Mouse (Mus musculus) intestine, postnatal 0 days (tissue): Measurements from ENCODE around the gene Gm19345. TPM values are rescaled to one million over a fixed set of nuclear protein-coding genes. Genes with fewer than 3 reads are reported as not detected.

ENCODE experiments used
- ATAC-seq: fragments of 200-750 bp; cut with Nextera tagmentation; 2 replicates; pipeline ENCODE4 v1.8.0; 2017; ENCODE audit warnings: mild to moderate bottlenecking, moderate TSS enrichment, moderate library complexity
- H3K27ac ChIP-seq: fragments of 300-500 bp; sonication (generic); 2 replicates; pipeline ENCODE4 v1.5.1; 2014; ENCODE audit warnings: mild to moderate bottlenecking, low read depth, low read length, moderate library complexity
- H3K27me3 ChIP-seq: fragments of 300-500 bp; sonication (generic); replicated peaks from 2 replicates; pipeline ENCODE4 v1.6.1; 2014; ENCODE audit warnings: low read length, mixed read lengths; ENCODE audit not compliant: control insufficient read depth, insufficient read depth
- H3K36me3 ChIP-seq: fragments of 300-500 bp; sonication (generic); 2 replicates; pipeline ENCODE4 v1.6.1; 2014; ENCODE audit warnings: mild to moderate bottlenecking, moderate library complexity; ENCODE audit not compliant: control insufficient read depth, insufficient read depth
- H3K4me1 ChIP-seq: fragments of 300-500 bp; sonication (generic); replicated peaks from 2 replicates; pipeline ENCODE4 v1.6.1; 2014; ENCODE audit warnings: antibody characterized with exemption, low read length, mixed read lengths; ENCODE audit not compliant: control insufficient read depth, insufficient read depth
- H3K4me2 ChIP-seq: fragments of 300-500 bp; sonication (generic); replicated peaks from 2 replicates; pipeline ENCODE4 v1.6.1; 2014; ENCODE audit warnings: low read depth, mild to moderate bottlenecking, moderate library complexity
- H3K4me3 ChIP-seq: fragments of 300-500 bp; sonication (generic); 2 replicates; pipeline ENCODE4 v1.5.1; 2014; ENCODE audit warnings: low read depth, low read length
- H3K9ac ChIP-seq: fragments of 300-500 bp; sonication (generic); 2 replicates; pipeline ENCODE4 v1.6.1; 2014; ENCODE audit warnings: mild to moderate bottlenecking, low read depth, low read length
- H3K9me3 ChIP-seq: fragments of 300-500 bp; sonication (generic); 2 replicates; pipeline ENCODE4 v1.6.1; 2016; ENCODE audit warnings: mixed run types; ENCODE audit not compliant: control insufficient read depth
- CTCF ChIP-seq: sonication (generic); IDR thresholded peaks from 2 replicates; pipeline ENCODE4 v1.5.1; 2016; ENCODE audit warnings: low read depth, mild to moderate bottlenecking, control low read depth, antibody characterized with exemption, moderate library complexity
- WGBS: fragments of 180-500 bp; shearing (Covaris S2); extraction: QIAGEN DNeasy Blood & Tissue Kit; methylation state at CpG from one replicate; pipeline ENCODE4 v1.1.7; 2014; 5-methylcytosine and 5-hydroxymethylcytosine counted together
- polyA plus RNA-seq: library from polyadenylated mRNA; unstranded; fragments of >200 nt; fragmentation: Nextera tagmentation; extraction: Ambion mirVana; gene quantifications from 2 replicates; pipeline ENCODE4 v1.2.1, GENCODE M21; 2015

Gene Gm19345
- polyA plus RNA-seq, 1 experiment from 2014 or later = 0.39 TPM

GRCm38 (mm10) chr7:19818875-19819274, 32.9 kb upstream of the Gm19345 start:
- Histone ChIP-seq H3K27me3 (no peaks in the 10 kb centered on the region), H3K36me3 (peaks cover 13% of the 10 kb centered on the region; the same call in 1 of the 2 replicates), H3K9me3 (no peaks in the 10 kb centered on the region), H3K4me1 (peaks cover 10% of the 10 kb centered on the region; the same call in 1 of the 2 replicates), H3K9ac (no peak overlapping the region), H3K4me3 (no peak overlapping the region), H3K27ac (0 out of 2 replicates have a peak overlapping the region, but pooled peaks have one; percentile 83), H3K4me2 (peak overlapping the region; percentile 21; the same call in 1 of the 2 replicates)
- no peak for TF ChIP-seq CTCF
- no peak for ATAC-seq
- 55% methylated on average over 7 of the region's 7 CpGs for WGBS

GRCm38 (mm10) chr7:19820347-19821048, 31.3 kb upstream of the Gm19345 start:
- Histone ChIP-seq H3K36me3 (no peaks in the 10 kb centered on the region; the same call in 1 of the 2 replicates), H3K27me3 (no peaks in the 10 kb centered on the region), H3K9ac (no peak overlapping the region), H3K4me1 (peaks cover 12% of the 10 kb centered on the region; the same call in 1 of the 2 replicates), H3K4me2 (peak overlapping the region; percentile 98; the same call in 1 of the 2 replicates), H3K27ac (no peak overlapping the region), H3K4me3 (no peak overlapping the region), H3K9me3 (no peaks in the 10 kb centered on the region)
- ATAC-seq = no peak
- peak; percentile 45 for TF ChIP-seq CTCF
- WGBS = 74% methylated on average over 3 of the region's 3 CpGs

GRCm38 (mm10) chr7:19821633-19822032, 30.2 kb upstream of the Gm19345 start:
- Histone ChIP-seq H3K4me2 (peak overlapping the region; percentile 98), H3K9me3 (no peaks in the 10 kb centered on the region), H3K4me1 (peaks cover 12% of the 10 kb centered on the region; the same call in 1 of the 2 replicates), H3K27me3 (no peaks in the 10 kb centered on the region), H3K36me3 (no peaks in the 10 kb centered on the region; the same call in 1 of the 2 replicates), H3K9ac (peak overlapping the region; percentile 75; the same call in 1 of the 2 replicates), H3K4me3 (peak overlapping the region; percentile 71), H3K27ac (peak overlapping the region; percentile 96)
- TF ChIP-seq CTCF = no peak
- WGBS = 74% methylated on average over 7 of the region's 7 CpGs
- no peak for ATAC-seq

GRCm38 (mm10) chr7:19822193-19822592, 29.6 kb upstream of the Gm19345 start:
- Histone ChIP-seq H3K36me3 (no peaks in the 10 kb centered on the region; the same call in 1 of the 2 replicates), H3K27ac (peak overlapping the region; percentile 96), H3K4me2 (peak overlapping the region; percentile 98), H3K4me1 (peaks cover 11% of the 10 kb centered on the region; the same call in 1 of the 2 replicates), H3K9ac (peak overlapping the region; percentile 75), H3K9me3 (no peaks in the 10 kb centered on the region), H3K4me3 (peak overlapping the region; percentile 71), H3K27me3 (no peaks in the 10 kb centered on the region)
- WGBS = 4% methylated on average over 20 of the region's 20 CpGs
- TF ChIP-seq CTCF = no peak
- ATAC-seq = no peak

GRCm38 (mm10) chr7:19822604-19823058, 29.2 kb upstream of the Gm19345 start, which contains the start of gene Bcl3:
Gene Bcl3, minus strand, starts transcription at chr7:19822770.
- 0 out of 2 replicates have a peak, but pooled peaks have one; percentile 1 for ATAC-seq
- no peak for TF ChIP-seq CTCF

More at GRCm38 (mm10) chr7:19822604-19823058, 29.2 kb upstream of the Gm19345 start, which contains the start of gene Bcl3:
- H3K4me2 ChIP-seq = peak within 1 kb of the TSS; percentile 98
- peaks cover 9% of the 10 kb centered on the region; the same call in 1 of the 2 replicates for H3K4me1 ChIP-seq
- H3K9ac ChIP-seq = peak within 1 kb of the TSS; percentile 75
- no peaks in the 10 kb centered on the region for H3K27me3 ChIP-seq
- under 1% methylated on average over 31 of the region's 42 CpGs for WGBS
- no peaks in the 10 kb centered on the region; the same call in 1 of the 2 replicates for H3K36me3 ChIP-seq
- peak within 1 kb of the TSS; percentile 96 for H3K27ac ChIP-seq
- no peaks in the 10 kb centered on the region for H3K9me3 ChIP-seq
- peak within 1 kb of the TSS; percentile 71 for H3K4me3 ChIP-seq
